Mouse (Mus musculus) layer of hippocampus, adult 18-20 months (tissue): Measurements from ENCODE around the gene Vil1. TPM values are rescaled to one million over a fixed set of nuclear protein-coding genes. Genes with fewer than 3 reads are reported as not detected.
A peak's percentile ranks its signal among the peaks of the same experiment; 100 is the strongest.

Experiments used
- DNase-seq, 2 experiments: peaks; one replicate each; pipeline ENCODE4 v3.0.0; 2022; ENCODE audit warnings: low spot score in 2 of 2
- microRNA-seq, 2 experiments: library from miRNA; unstranded; fragments of <30 nt; microRNA quantifications; one replicate each; pipeline ENCODE4 v1.2.0; 2021
- total RNA-seq, 2 experiments: library from RNA; stranded (reverse); gene quantifications; 2 replicates each; pipeline ENCODE4 v1.2.3; 2021

Vil1 gene
- total RNA-seq, 2 experiments from 2014 or later, result 0.32 to 0.36 TPM

DNA sequence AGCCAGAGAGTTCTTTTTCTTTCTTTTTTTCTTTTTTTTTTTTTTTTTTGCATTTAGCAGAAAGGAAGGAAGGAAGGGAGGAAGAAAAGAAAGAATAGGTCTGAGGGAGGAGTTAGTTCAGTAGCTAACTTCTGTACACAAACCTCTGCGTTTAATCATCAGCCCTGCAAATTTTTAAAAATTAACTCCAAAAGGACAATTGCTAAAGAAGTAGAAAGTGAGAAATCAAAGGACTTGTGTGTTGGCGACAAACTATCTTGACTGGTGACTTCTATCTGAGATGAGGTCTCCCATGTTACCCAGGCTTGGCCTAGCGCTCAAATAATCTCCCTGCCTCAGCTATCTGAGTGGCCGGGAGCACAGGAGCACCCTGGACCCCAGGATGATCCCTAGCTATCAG, 5.0 kb upstream of the Vil1 start:
- DNase-seq, result no peak

DNA sequence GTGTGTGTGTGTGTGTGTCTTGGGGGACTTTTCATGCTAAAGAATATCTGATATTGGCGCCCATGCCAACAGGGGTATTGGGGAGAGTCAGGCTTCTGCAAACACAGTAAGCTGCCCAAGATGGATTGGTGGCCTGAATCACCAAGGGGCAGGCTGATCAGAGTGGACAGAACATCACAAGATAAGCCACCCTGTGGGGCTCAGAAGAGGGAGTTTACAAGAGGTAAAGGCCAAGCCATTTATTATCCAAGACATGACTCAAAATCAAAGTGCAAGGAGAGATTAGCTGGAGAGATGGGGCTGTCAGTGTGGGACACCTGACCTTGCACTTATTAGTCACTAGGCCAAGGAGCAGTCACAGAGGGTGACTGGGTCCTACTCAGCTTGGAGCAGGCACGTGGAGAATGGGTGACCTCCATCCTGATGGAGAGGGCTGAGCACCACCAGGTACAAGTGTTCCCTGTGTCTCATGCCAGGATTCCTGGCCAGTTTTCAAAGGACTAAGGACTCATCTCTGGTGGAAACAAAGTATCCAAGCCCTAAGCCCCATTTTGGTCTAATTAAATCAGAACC, 2.7 kb downstream of the Vil1 start:
- DNase-seq, result no peak

GRCm38 (mm10) chr1:74412711-74413110, 3.5 kb downstream of the Vil1 start:
- no peak for DNase-seq

DNA sequence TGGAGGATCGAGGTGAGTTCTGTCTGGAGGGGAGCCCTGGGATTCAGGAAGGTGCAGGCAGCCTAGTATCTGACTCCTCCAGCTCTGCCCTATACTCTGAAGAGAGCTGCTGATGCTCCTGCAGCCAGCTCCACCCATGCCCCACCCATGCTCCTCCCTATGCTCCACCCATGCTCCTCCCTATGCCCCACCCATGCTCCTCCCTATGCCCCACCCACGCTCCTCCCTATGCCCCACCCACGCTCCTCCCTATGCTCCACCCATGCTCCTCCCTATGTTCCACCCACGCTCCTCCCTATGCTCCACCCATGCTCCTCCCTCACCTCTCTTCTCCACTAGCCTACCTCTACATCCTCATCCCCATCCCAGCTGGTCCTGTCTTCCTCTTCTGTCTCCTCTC, 6.0 kb downstream of the Vil1 start:
- no peak for DNase-seq

DNA sequence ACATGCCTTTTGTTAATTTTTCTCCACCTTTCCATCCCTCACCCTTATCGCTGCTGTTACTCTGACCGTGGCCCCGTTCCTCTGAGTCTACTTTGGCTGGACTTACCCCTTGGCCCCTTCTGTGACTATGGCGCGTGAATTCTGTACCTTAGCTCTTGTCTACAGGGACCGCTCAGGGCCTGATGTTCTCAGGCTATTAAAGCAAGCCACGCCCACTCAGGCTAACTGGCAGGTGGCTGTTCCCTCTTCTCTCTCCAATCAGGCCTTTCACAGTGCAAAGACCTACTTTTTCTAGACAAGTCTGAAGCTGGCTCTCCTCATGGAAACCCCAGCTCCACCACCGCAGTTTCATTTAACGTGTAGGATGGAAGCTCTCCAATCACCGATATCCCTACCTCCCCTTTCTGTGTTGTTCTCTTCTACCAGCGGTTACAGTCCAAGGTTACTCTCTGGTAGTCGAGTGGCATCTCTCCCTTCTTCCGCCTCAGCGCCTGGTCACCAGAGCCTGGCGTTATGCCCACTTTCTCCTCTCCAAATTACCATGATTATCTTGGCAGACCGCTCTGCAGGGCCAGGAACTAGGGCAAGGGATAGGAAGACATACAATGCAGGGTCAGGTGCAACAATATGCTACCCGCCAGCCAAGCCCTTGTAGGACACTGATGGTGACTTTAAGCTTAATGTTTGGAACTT, 9.7 kb downstream of the Vil1 start:
- no peak for DNase-seq

DNA sequence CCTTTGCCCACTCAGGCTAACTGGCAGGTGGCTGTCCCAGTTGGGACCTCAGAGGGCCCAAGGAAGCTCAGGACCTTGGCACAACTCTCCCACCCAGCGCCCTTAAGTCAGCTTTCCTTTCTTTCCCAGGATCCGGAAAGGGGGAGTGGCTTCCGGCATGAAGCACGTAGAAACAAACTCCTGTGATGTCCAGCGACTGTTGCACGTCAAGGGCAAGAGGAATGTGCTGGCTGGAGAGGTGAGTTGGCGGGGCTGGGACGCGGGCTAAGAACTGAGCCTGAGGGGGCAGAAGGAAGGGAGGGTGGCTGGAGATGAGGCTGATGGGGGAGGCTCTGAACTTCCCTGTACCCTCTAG, 10.2 kb downstream of the Vil1 start:
- DNase-seq, result no peak

DNA sequence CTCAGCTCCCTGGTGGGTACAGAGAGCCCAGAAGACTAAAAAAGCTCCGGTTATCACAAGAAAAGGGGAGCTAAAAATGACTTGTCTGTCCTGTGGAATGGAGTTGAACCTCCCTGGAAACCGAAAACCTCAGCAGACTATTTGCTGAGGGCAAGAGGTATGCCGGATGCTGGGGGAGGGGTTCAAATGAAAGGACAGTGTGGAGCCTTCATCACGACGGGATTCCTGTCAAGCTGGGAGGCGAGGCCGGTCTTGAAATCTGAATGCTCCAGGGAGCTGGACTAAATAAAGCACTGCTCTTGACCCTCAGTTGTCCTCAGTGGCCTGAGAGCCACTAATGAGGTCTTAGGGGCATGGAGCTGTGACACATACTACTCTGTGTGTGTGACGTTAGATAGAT, 14.0 kb downstream of the Vil1 start:
- no peak for DNase-seq

DNA sequence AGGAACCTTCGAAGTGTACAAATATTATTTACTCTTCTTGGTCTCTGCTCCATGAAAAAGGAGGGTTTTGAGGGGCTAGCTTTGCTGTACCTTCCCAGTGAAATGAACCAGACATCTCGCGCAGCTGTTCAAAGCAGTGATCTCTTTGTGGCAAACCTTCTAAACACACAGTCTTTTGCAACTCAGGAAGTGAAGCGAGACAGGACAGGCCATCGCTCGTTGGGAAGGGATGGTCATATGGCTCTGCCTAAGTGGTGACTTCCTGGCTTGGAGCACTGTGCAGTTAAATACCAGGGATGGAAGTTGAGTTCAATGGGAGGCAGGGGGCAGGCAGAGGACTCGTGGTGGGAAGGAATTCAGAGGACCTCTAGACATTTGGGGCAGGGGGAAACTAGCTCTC, 16.7 kb downstream of the Vil1 start:
- no peak for DNase-seq

GRCm38 (mm10) chr1:74433220-74433619, 24.0 kb downstream of the Vil1 start:
- DNase-seq, result no peak

DNA sequence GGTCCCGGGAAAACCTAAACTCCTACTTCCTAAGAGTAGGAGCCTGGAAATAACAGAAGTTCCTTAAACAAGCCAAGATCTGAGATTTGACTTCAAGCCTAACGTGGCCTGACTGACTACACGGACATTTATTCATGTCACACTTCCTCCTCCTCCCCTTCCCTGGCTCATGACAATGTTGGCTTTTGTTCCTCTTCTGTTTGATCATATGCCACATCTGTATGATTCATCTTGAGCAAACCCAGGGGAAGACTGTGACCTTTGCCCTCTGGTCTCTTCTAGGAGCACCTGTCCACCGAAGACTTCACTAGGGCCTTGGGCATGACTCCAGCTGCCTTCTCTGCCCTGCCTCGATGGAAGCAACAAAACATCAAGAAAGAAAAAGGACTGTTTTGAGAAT, 25.4 kb downstream of the Vil1 start:
- no peak for DNase-seq

DNA sequence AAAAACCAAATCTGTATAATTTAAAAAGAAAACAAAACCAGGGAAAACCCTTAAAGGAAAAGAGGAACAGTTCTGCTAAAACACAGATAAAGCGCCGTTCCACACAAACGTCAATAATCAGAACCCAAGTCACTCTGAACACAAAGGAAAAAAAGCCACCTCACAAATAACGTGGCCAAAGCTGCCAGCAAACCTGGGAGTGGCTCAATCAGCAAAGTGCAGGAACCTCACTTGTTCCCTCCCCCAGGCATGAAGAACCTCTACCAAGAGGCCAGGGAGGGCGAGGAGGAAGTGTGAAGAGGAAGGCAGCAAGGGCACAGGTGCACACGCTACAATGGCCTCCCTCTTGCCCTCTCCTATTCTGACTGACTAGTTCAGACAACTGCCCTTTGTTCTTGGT, 26.4 kb downstream of the Vil1 start:
- no peak for DNase-seq

DNA sequence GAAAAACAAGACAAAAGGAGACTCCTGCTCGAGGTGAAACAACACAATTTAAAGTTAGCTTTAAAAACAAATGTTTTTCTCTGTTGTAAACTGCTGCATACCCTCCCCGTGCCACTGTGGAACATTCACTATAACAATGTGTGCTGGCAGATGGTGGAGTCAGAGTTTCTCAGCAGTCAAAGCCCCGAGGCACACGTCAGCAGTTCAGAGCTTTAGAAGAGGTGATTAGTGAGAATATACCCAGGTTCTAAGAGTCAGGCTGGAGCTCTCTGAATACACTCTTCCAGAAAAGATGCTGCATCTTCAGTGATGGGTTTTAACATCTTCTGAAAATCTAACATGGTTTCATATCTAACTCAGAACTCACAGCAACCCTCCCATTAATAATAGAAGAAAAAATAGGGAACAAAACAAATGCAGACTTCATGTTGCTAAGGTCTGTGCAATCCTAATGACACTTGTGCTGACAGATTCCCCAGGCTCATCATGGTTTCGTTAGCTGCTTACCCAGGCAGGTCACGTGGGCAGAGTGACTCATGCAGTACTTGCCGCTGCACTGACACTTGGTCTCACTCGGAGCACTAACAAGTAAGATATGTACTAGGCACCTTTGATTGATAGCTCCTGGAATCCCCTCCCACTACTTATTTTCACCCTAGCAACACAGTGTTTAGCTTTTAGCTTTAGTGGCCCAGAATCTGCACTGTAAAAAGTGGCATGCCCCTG, 28.7 kb downstream of the Vil1 start:
- DNase-seq, result peak; percentile 59 to 84

DNA sequence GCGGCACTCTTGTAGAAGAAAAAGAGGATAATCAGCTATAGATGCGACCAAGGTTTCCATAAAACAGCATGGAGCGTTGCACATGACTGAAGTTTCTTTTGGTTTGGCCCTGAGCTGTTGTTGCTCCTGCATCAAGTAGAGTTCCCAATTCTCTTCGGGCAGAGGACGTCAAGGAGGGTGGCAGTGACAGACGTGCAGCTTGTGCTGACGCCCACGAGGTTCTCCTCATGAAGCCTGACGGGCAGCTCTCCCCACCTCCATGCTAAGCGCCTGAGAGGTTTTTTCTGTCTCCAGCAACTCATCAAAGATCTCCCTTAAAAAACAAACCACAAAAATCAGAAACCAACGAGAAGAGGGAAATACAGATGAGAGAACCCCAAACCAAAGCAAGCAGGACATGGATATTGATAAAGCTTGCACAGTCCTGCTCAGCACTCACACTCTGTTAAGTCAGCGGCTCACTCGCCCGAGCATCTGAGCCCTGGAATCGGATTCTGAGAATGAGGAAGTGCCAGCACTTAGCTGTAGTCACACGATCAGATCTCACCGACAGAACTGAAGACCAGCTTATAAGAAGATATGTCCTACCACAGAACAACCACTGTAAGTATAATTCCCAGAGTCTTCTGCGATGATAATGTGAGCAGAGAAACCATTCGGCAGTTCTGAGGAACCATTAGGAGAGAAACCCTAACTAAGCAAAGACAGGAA, 30.1 kb downstream of the Vil1 start:
- peak in 1 of 2 experiments; percentile 41 for DNase-seq

DNA sequence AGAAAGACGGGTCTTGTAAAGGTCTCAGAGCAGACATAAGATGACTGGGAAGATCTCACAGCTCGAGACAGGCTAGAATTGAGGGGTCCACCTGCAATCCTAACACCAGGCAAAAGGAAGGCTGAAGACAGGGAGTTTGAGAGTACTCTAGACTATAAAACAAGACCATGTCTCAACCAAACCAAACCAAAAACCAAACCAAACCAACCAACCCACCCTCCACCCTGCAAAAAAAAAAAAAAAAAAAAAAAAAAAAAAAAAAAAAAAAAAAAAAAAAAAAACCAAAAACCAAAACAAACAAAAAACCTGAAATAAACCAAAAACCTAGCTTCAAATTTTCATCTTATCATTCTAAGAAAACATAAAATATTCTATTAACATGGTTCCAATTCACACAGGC, 35.4 kb downstream of the Vil1 start:
- DNase-seq, result no peak

DNA sequence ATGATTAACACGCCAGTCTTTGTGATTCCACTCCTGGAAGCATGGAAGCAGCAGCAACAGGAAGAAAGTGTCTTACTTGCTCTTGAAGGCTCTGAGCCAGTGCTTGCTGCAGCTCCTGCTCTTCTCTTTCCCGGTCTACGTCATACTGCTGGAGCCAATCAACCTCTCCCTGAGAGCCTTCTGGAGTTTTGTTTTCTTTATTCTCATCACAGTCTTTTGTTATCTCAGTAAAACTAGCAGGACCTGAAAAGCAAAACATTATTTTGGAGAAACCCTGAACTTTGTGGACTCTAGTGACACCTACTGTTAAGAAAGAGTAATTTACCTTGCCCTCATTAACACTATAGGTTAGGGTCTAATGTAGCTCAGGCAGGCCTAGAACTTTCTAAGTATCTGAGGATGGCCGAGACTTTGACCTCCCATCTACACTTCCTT, 43.5 kb downstream of the Vil1 start:
- DNase-seq, result peak in 1 of 2 experiments; percentile 52

GRCm38 (mm10) chr1:74460273-74460672, 51.1 kb downstream of the Vil1 start:
- peak in 1 of 2 experiments; percentile 74 for DNase-seq

Small RNA genes within 50 kb of the gene (microRNA-seq; reads per million reads assigned to microRNA genes)
- gene Mir26b, result 10,399 to 13,631 reads per million in 2 experiments

Other genes with a start within 250 kb of the Vil1 start
- not detected for gene Cxcr1, start 214.7 kb upstream of the Vil1 start, total RNA-seq
- gene Arpc2, start 173.3 kb upstream of the Vil1 start, total RNA-seq, result 100 to 1,000 TPM; 376 to 401 TPM
- gene Gpbar1, start 130.8 kb upstream of the Vil1 start, total RNA-seq, result not detected
- 100 to 1,000 TPM; 163 to 168 TPM for gene Aamp, start 124.6 kb upstream of the Vil1 start, total RNA-seq
- gene Pnkd, start 124.4 kb upstream of the Vil1 start, total RNA-seq, result 100 to 1,000 TPM; 192 to 206 TPM
- gene Tmbim1, start 103.8 kb upstream of the Vil1 start, total RNA-seq, result 10 to 100 TPM; 23.6 to 27.1 TPM
- 1 to 10 TPM; 1.0 to 1.2 TPM for gene Catip, start 47.3 kb upstream of the Vil1 start, total RNA-seq
- gene Slc11a1, start 34.2 kb upstream of the Vil1 start, total RNA-seq, result 1 to 10 TPM; 3.2 to 4.5 TPM
- 10 to 100 TPM; 28.9 to 29.1 TPM for gene Ctdsp1, start 17.9 kb upstream of the Vil1 start, total RNA-seq
- 10 to 100 TPM; 24.6 to 27.0 TPM for gene Cnot9, start 96.7 kb downstream of the Vil1 start, total RNA-seq
- 10 to 100 TPM; 19.5 to 22.5 TPM for gene Plcd4, start 133.5 kb downstream of the Vil1 start, total RNA-seq
- 10 to 100 TPM; 22.7 to 27.4 TPM for gene Usp37, start 134.9 kb downstream of the Vil1 start, total RNA-seq
- 10 to 100 TPM; 30.9 to 32.4 TPM for gene Zfp142, start 178.9 kb downstream of the Vil1 start, total RNA-seq
- 10 to 100 TPM; 23.7 to 24.3 TPM for gene Bcs1l, start 178.9 kb downstream of the Vil1 start, total RNA-seq
- 10 to 100 TPM; 57.5 to 66.2 TPM for gene Rnf25, start 192.0 kb downstream of the Vil1 start, total RNA-seq
- 1 to 10 TPM; 3.4 to 5.6 TPM for gene Stk36, start 192.1 kb downstream of the Vil1 start, total RNA-seq